Mouse (Mus musculus) heart, adult 2 months (tissue): Measurements from ENCODE around the gene Tmem161a. TPM values are rescaled to one million over a fixed set of nuclear protein-coding genes. Genes with fewer than 3 reads are reported as not detected.

ENCODE experiments used
- DNase-seq, 2 experiments: peaks; one replicate each; pipeline ENCODE4 v3.0.0; 2021
- H3K27ac ChIP-seq: fragments of 200-600 bp; 2 replicates; pipeline ENCODE4 v1.8.1; 2022
- H3K27me3 ChIP-seq: fragments of 200-500 bp; 2 replicates; pipeline ENCODE4 v1.6.1; 2012; ENCODE audit warnings: mild to moderate bottlenecking, low read length, inconsistent platforms, mixed read lengths; ENCODE audit not compliant: control insufficient read depth, insufficient read depth
- H3K36me3 ChIP-seq: fragments of 200-500 bp; 2 replicates; pipeline ENCODE4 v1.6.1; 2012; ENCODE audit warnings: low read length, inconsistent platforms; ENCODE audit not compliant: control insufficient read depth, insufficient read depth
- H3K4me1 ChIP-seq: fragments of 200-500 bp; 2 replicates; pipeline ENCODE4 v1.6.1; 2011; ENCODE audit warnings: low read length; ENCODE audit not compliant: control insufficient read depth, insufficient read depth
- H3K4me3 ChIP-seq: fragments of 200-600 bp; 2 replicates; pipeline ENCODE4 v1.8.1; 2022
- H3K79me2 ChIP-seq: fragments of 200-500 bp; replicated peaks from 2 replicates; pipeline ENCODE4 v1.6.1; 2012; ENCODE audit warnings: mild to moderate bottlenecking, inconsistent platforms, low read length, moderate library complexity, mixed read lengths; ENCODE audit not compliant: control insufficient read depth, insufficient read depth
- H3K9ac ChIP-seq: fragments of 200-500 bp; 2 replicates; pipeline ENCODE4 v1.6.1; 2012; ENCODE audit warnings: low read depth, mild to moderate bottlenecking, control low read depth, inconsistent platforms, low read length, mixed read lengths
- CTCF ChIP-seq: fragments of 200-600 bp; IDR thresholded peaks from 2 replicates; pipeline ENCODE4 v1.8.1; 2022; ENCODE audit warnings: antibody characterized with exemption, mild to moderate bottlenecking, moderate library complexity
- EP300 ChIP-seq: fragments of 200-500 bp; IDR thresholded peaks from 2 replicates; pipeline ENCODE4 v1.6.1; 2011; ENCODE audit warnings: low read depth, low read length, control low read depth; ENCODE audit not compliant: insufficient read depth
- POLR2A ChIP-seq: fragments of 200-500 bp; IDR thresholded peaks from 2 replicates; pipeline ENCODE4 v1.6.1; 2011; ENCODE audit warnings: mild to moderate bottlenecking, low read depth, low read length, control low read depth; ENCODE audit not compliant: insufficient read depth
- WGBS: fragments of 180-500 bp; shearing (Covaris S2); methylation state at CpG from one replicate; pipeline ENCODE4 v1.1.7; 2018; 5-methylcytosine and 5-hydroxymethylcytosine counted together
- intact Hi-C: fragments of 180-260 bp; cut with DNase I; formaldehyde crosslinking; loops from one replicate; pipeline ENCODE4 v1.15.1; 2025
- polyA plus RNA-seq: library from polyadenylated mRNA; depleted of rRNA; stranded (reverse); fragments of >200 nt; gene quantifications from 2 replicates; pipeline ENCODE4 v1.2.3, GENCODE M21; 2012
- total RNA-seq, 2 experiments: library from RNA; stranded (reverse); gene quantifications; 2 replicates each; pipeline ENCODE4 v1.2.3; 2021

Gene Tmem161a
- total and polyA plus RNA-seq, 3 experiments, result 93.6 to 134 (median 108) TPM

GRCm38 (mm10) chr8:70139026-70139857, 32.9 kb upstream of the Tmem161a start, which contains the start of the genes Rfxank, Borcs8 and Mef2b:
Gene Rfxank, minus strand, starts transcription at chr8:70139154.
Gene Borcs8, plus strand, starts transcription at chr8:70139499.
Gene Mef2b, plus strand, starts transcription at chr8:70139711.
- Histone ChIP-seq H3K79me2 (no peaks in the 10 kb centered on the region), H3K9ac (peak within 1 kb of the TSS; percentile 75), H3K4me3 (peak within 1 kb of the TSS; percentile 75), H3K27ac (peak within 1 kb of the TSS; percentile 94), H3K27me3 (no peaks in the 10 kb centered on the region), H3K36me3 (no peaks in the 10 kb centered on the region), H3K4me1 (peaks cover 9% of the 10 kb centered on the region)
- DNase-seq, result peak; percentile 97 to 99
- intact Hi-C loops, result loop anchor here (1.0 to 2.0 kb wide), 3 partner anchors 8 to 96 kb away; partner anchors contain the start of genes Mau2, Nr2c2ap, Sugp1 and Tmem161a
- WGBS, result under 1% methylated on average over 46 of the region's 46 CpGs
- TF ChIP-seq EP300 (peak; percentile 48; the same call in 1 of the 2 replicates), POLR2A (peak; percentile 88), CTCF (no peak)

DNA sequence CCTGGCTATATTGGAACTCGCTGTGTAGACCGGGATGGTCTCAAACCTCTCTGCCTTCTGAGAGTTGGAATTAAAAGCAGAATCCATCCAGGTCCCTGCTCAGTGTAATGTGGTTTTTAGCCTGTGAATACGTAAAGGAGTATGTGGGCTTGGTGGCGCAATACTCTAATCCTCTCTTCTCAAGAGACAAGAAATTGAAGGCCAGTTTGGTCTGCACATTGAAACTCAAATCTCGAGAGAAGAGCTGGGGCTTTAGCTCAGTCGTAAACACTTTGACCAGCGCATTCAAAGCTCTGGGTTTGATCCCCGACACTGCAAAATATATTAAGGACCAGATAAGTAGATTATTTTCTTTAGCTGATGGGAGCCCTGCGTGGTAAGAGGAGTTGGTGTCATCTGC, 32.2 kb upstream of the Tmem161a start:
- intact Hi-C loops, result loop anchor here (1.0 to 2.0 kb wide), 3 partner anchors 9 to 97 kb away; partner anchors contain the start of genes Mau2, Nr2c2ap, Sugp1 and Tmem161a
- H3K4me1 ChIP-seq, result peaks cover 9% of the 10 kb centered on the region
- no peak for DNase-seq
- H3K9ac ChIP-seq, result peak overlapping the region; percentile 66
- peak overlapping the region; percentile 89 for H3K27ac ChIP-seq
- no peak for TF ChIP-seq CTCF
- TF ChIP-seq EP300, result no peak
- no peak for TF ChIP-seq POLR2A
- H3K4me3 ChIP-seq, result peak overlapping the region; percentile 55
- no peaks in the 10 kb centered on the region for H3K79me2 ChIP-seq
- H3K27me3 ChIP-seq, result no peaks in the 10 kb centered on the region
- WGBS, result 5% methylated on average over 9 of the region's 9 CpGs
- H3K36me3 ChIP-seq, result no peaks in the 10 kb centered on the region

DNA sequence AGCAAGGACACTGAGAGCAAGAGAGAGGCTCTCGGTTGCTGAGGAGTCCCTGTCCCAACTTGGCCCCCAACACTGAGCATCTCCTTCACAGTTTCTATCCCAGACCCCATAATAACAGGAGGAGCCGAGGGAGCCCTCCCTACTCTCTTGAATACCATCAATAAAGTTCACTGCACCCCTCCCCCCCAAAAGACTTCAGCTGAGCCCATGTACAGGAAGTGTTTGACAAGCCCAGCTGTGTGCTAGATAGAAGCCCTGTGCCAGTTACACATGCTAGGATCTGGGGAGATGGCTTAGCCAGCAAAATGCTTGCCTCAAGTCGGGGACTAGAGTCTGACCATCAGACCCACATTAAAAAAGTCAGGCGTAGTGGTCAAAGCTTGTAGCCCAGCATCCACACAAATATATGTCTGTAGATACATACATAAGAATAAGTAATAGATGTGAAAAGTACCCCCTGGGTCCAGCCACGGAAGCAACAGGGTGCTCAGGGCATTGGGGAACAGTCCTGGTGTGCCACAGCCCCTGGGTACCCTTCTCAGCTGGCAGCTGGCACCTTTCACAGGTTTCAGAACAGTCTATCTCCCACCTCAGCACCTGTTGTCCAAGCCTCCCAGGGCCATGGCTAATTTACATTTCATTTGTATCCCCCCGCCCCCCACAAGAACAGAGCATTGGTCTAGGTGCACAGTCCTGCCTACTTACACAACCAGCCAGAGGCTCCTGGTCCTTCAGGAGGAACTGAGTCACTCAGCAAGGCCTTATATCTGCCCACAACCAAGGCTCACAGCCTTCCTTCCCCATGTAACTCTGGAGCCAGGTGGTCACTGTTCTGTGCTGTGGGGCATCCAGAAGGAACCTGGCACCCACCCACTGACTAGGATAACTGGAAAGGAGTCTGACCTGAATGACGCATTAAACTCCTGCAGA, 24.2 kb upstream of the Tmem161a start:
- no peaks in the 10 kb centered on the region for H3K27me3 ChIP-seq
- H3K4me1 ChIP-seq, result peaks cover 1% of the 10 kb centered on the region
- H3K9ac ChIP-seq, result no peak overlapping the region
- H3K36me3 ChIP-seq, result no peaks in the 10 kb centered on the region
- WGBS, result 85% methylated on average over 7 of the region's 7 CpGs
- no peak overlapping the region for H3K4me3 ChIP-seq
- DNase-seq, result no peak
- H3K27ac ChIP-seq, result no peak overlapping the region
- intact Hi-C loops, result no loop called here
- TF ChIP-seq EP300 (no peak), CTCF (no peak), POLR2A (no peak)
- no peaks in the 10 kb centered on the region for H3K79me2 ChIP-seq

- H3K36me3 ChIP-seq, result no peaks in the 10 kb centered on the region
- H3K9ac ChIP-seq, result no peak overlapping the region
- H3K79me2 ChIP-seq, result no peaks in the 10 kb centered on the region
- whole genome bisulfite sequencing, result 22% methylated on average over 13 of the region's 13 CpGs
- no peak overlapping the region for H3K27ac ChIP-seq
- peaks cover 1% of the 10 kb centered on the region for H3K4me1 ChIP-seq
- TF ChIP-seq POLR2A (no peak), CTCF (no peak), EP300 (no peak)
- no peak overlapping the region for H3K4me3 ChIP-seq
- DNase-seq, result no peak
- no peaks in the 10 kb centered on the region for H3K27me3 ChIP-seq
- intact Hi-C loops, result no loop called here
These were observed 22.0 kb upstream of the Tmem161a start for GRCm38 (mm10) chr8:70150158-70150557.

GRCm38 (mm10) chr8:70152537-70153257, 19.5 kb upstream of the Tmem161a start:
- no peaks in the 10 kb centered on the region for H3K79me2 ChIP-seq
- no peak overlapping the region for H3K4me3 ChIP-seq
- H3K27ac ChIP-seq, result no peak overlapping the region
- TF ChIP-seq EP300, result no peak
- TF ChIP-seq CTCF, result no peak
- no peak for TF ChIP-seq POLR2A
- WGBS, result 19% methylated on average over 22 of the region's 22 CpGs
- no peaks in the 10 kb centered on the region for H3K36me3 ChIP-seq
- DNase-seq, result peak; percentile 47 to 55
- H3K9ac ChIP-seq, result no peak overlapping the region
- H3K4me1 ChIP-seq, result peaks cover 1% of the 10 kb centered on the region
- intact Hi-C loops, result no loop called here
- no peaks in the 10 kb centered on the region for H3K27me3 ChIP-seq
